Mouse (Mus musculus): ENCODE measurements around the gene Cyp2ab1. TPM values are rescaled to one million over a fixed set of nuclear protein-coding genes. Genes with fewer than 3 reads are reported as not detected.

Gene Cyp2ab1
- total and polyA plus RNA-seq, 3 experiments, result not detected

DNA sequence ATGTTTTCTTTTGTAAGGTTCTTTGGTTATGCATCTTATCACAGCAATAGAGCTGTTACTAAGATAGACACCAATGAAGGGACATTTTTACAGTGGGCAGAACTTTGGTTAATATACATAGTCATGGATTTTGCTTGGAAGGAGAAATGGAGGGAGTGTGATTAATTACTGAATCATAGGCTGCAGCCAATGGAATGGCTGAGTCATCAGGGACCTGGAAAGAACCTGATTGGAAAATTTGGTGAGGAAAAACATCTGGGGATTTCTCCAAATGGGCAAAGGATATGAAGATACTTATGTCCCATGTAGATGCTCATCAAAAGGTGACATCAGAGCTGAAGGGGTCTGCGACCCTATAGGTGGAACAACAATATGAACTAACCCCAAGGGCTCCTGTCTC lies 28.8 kb upstream of the Cyp2ab1 start:
- Histone ChIP-seq H3K36me3 (ENCODE audit: control insufficient read depth in 1 of 2, insufficient read depth in 2 of 2, low read length in 2 of 2) (peaks cover 0 to 3% of the 10 kb centered on the region in 2 experiments; a peak in 2 of 4 replicates), H3K79me2 (ENCODE audit: control insufficient read depth, insufficient read depth, low read length, poor library complexity) (no peaks in the 10 kb centered on the region), H3K9me3 (replicated peaks; ENCODE audit: insufficient read depth, low read length) (no peaks in the 10 kb centered on the region), H3K9ac (ENCODE audit: control insufficient read depth, low read depth, low read length, poor library complexity, severe bottlenecking) (no peak overlapping the region), H3K27me3 (ENCODE audit: control insufficient read depth in 1 of 2, insufficient read depth in 2 of 2, low read length in 2 of 2) (no peaks in the 10 kb centered on the region), H3K27ac (ENCODE audit: control insufficient read depth, low read depth, low read length) (no peak overlapping the region), H3K4me1 (ENCODE audit: control insufficient read depth in 1 of 2, insufficient read depth in 2 of 2, low read length in 2 of 2) (no peaks in the 10 kb centered on the region), H3K4me3 (ENCODE audit: control insufficient read depth in 1 of 2, insufficient read depth in 1 of 2, low read depth in 2 of 2, low read length in 2 of 2) (no peak overlapping the region)
- DNase-seq (ENCODE audit: low read depth, low spot score), result no peak
- no peak for TF ChIP-seq KAT2A (conservative IDR thresholded peaks at IDR 0.05; ENCODE audit: low read depth, low read length)
- no peak for TF ChIP-seq MAFK (IDR thresholded peaks at IDR 0.05; ENCODE audit: borderline replicate concordance, low read depth, low read length)
- TF ChIP-seq USF1 (IDR thresholded peaks at IDR 0.05; ENCODE audit: low read depth, low read length), result no peak
- no peak for TF ChIP-seq ELF1 (IDR thresholded peaks at IDR 0.05; ENCODE audit: low read depth, low read length)
- no peak for TF ChIP-seq JUND (IDR thresholded peaks at IDR 0.05; ENCODE audit: low read depth, low read length)
- no peak for TF ChIP-seq SIN3A (IDR thresholded peaks at IDR 0.05; ENCODE audit: low read length)
- TF ChIP-seq CHD1 (IDR thresholded peaks at IDR 0.05; ENCODE audit: low read depth, low read length), result no peak
- TF ChIP-seq EP300 (IDR thresholded peaks at IDR 0.05; ENCODE audit: low read depth in 1 of 2, low read length in 2 of 2), result no peak
- no peak for TF ChIP-seq SMC3 (IDR thresholded peaks at IDR 0.05; ENCODE audit: low read depth, low read length)
- no peak for TF ChIP-seq MEF2A (IDR thresholded peaks at IDR 0.05; ENCODE audit: extremely low read depth, insufficient replicate concordance, low read depth, low read length, poor library complexity, severe bottlenecking)
- TF ChIP-seq ETS1 (IDR thresholded peaks at IDR 0.05; ENCODE audit: low read depth, low read length), result no peak
- TF ChIP-seq GABPA (IDR thresholded peaks at IDR 0.05; ENCODE audit: low read depth, low read length), result no peak

GRCm38 (mm10) chr16:20345464-20345863 lies 20.3 kb upstream of the Cyp2ab1 start:
- H3K4me3 ChIP-seq (ENCODE audit: control insufficient read depth in 1 of 2, insufficient read depth in 1 of 2, low read depth in 2 of 2, low read length in 2 of 2), result no peak overlapping the region
- no peaks in the 10 kb centered on the region for H3K79me2 ChIP-seq (ENCODE audit: control insufficient read depth, insufficient read depth, low read length, poor library complexity)
- no peaks in the 10 kb centered on the region for H3K4me1 ChIP-seq (ENCODE audit: control insufficient read depth in 1 of 2, insufficient read depth in 2 of 2, low read length in 2 of 2)
- no peak for DNase-seq (ENCODE audit: low read depth, low spot score)
- H3K9ac ChIP-seq (ENCODE audit: control insufficient read depth, low read depth, low read length, poor library complexity, severe bottlenecking), result no peak overlapping the region
- no peak for TF ChIP-seq NELFE (IDR thresholded peaks at IDR 0.05; ENCODE audit: low read depth, low read length)
- no peak for TF ChIP-seq TCF12 (IDR thresholded peaks at IDR 0.05; ENCODE audit: low read depth, low read length)
- TF ChIP-seq ELF1 (IDR thresholded peaks at IDR 0.05; ENCODE audit: low read depth, low read length), result no peak
- no peak for TF ChIP-seq ZMIZ1 (IDR thresholded peaks at IDR 0.05; ENCODE audit: low read depth, low read length)
- TF ChIP-seq GATA1 (IDR thresholded peaks at IDR 0.05; ENCODE audit: low read depth, low read length), result no peak
- no peak for TF ChIP-seq MYB (IDR thresholded peaks at IDR 0.05; ENCODE audit: low read depth, low read length)
- no peak for TF ChIP-seq ETS1 (IDR thresholded peaks at IDR 0.05; ENCODE audit: low read depth, low read length)
- TF ChIP-seq GABPA (IDR thresholded peaks at IDR 0.05; ENCODE audit: low read depth, low read length), result no peak
- TF ChIP-seq EP300 (IDR thresholded peaks at IDR 0.05; ENCODE audit: low read depth in 1 of 2, low read length in 2 of 2), result no peak
- TF ChIP-seq MXI1 (IDR thresholded peaks at IDR 0.05; ENCODE audit: low read depth, low read length), result no peak
- no peak for TF ChIP-seq ZNF384 (IDR thresholded peaks at IDR 0.05; ENCODE audit: low read depth, low read length)
- TF ChIP-seq MEF2A (IDR thresholded peaks at IDR 0.05; ENCODE audit: extremely low read depth, insufficient replicate concordance, low read depth, low read length, poor library complexity, severe bottlenecking), result no peak
- TF ChIP-seq CHD2 (IDR thresholded peaks at IDR 0.05; ENCODE audit: low read length), result no peak
- TF ChIP-seq POLR2A (IDR thresholded peaks at IDR 0.05; ENCODE audit: control insufficient read depth in 1 of 2, insufficient read depth in 1 of 2, low read depth in 1 of 2, low read length in 2 of 2, poor library complexity in 1 of 2), result no peak
- TF ChIP-seq TAL1 (IDR thresholded peaks at IDR 0.05; ENCODE audit: low read length), result no peak
- TF ChIP-seq POLR2AphosphoS2 (IDR thresholded peaks at IDR 0.05; ENCODE audit: low read length), result no peak
- TF ChIP-seq NRF1 (IDR thresholded peaks at IDR 0.05; ENCODE audit: insufficient read depth, low read depth, low read length, poor library complexity, severe bottlenecking), result no peak
- no peak for TF ChIP-seq TBP (IDR thresholded peaks at IDR 0.05; ENCODE audit: low read depth, low read length)
- no peak for TF ChIP-seq SIN3A (IDR thresholded peaks at IDR 0.05; ENCODE audit: low read length)
- TF ChIP-seq USF1 (IDR thresholded peaks at IDR 0.05; ENCODE audit: low read depth, low read length), result no peak
- H3K9me3 ChIP-seq (replicated peaks; ENCODE audit: insufficient read depth, low read length), result no peaks in the 10 kb centered on the region
- no peaks in the 10 kb centered on the region; a peak in 2 of 4 replicates for H3K36me3 ChIP-seq (ENCODE audit: control insufficient read depth in 1 of 2, insufficient read depth in 2 of 2, low read length in 2 of 2)
- H3K27ac ChIP-seq (ENCODE audit: control insufficient read depth, low read depth, low read length), result no peak overlapping the region
- H3K27me3 ChIP-seq (ENCODE audit: control insufficient read depth in 1 of 2, insufficient read depth in 2 of 2, low read length in 2 of 2), result no peaks in the 10 kb centered on the region

Data from MEL (cell line).